ENCODE assay signal across 17 mouse cellular contexts in the genomic region with DNA sequence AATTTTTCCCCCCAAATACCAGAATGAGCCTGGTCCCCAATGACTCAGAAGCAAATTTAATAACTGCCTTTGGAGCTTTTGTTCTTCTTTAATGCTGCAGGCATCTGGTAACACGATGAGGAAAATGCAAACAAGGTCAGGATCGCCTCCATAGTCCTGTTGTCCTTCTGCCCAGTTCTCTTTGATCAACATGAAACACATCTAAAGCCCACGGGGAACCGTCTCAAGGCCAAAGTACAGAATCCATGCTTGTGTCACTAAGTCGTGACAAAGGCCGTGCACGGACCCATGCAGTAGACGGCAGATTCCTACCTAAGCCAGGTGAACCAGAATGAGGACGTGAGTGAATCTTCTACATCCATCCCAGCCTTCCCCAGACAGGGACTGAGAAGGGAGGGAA.
"Had no signal": no experiment of that assay in that cellular context is flagged by ENCODE, and none has a peak within 500 bp of the region (broad histone marks: within the 10 kb centered on the region; RNA-seq: fewer than 3 reads in every experiment).

No protein-coding gene starts in this region.

- H3K9ac ChIP-seq: lung, embryonic 15.5 days; midbrain, embryonic 13.5 days; midbrain, embryonic 15.5 days; neural tube, embryonic 12.5 days had no signal

- H3K4me3 ChIP-seq: lung, embryonic 15.5 days; megakaryocyte, embryonic 14.5 days; midbrain, embryonic 13.5 days; midbrain, embryonic 15.5 days; neural tube, embryonic 12.5 days had no signal

- H3K27me3 ChIP-seq: lung, embryonic 15.5 days; midbrain, embryonic 13.5 days; midbrain, embryonic 15.5 days; neural tube, embryonic 12.5 days had no signal

- H3K36me3 ChIP-seq: lung, embryonic 15.5 days; midbrain, embryonic 13.5 days; midbrain, embryonic 15.5 days; neural tube, embryonic 12.5 days had no signal

- H3K4me1 ChIP-seq: megakaryocyte, embryonic 14.5 days; neural tube, embryonic 12.5 days had no signal

- H3K27ac ChIP-seq: lung, embryonic 15.5 days; macrophage; midbrain, embryonic 13.5 days; midbrain, embryonic 15.5 days; neural tube, embryonic 12.5 days had no signal

- DNase-seq: lung, adult 2 months; lung, postnatal 14 days; lung, postnatal 36 days; retina, postnatal 1 day; right cerebral cortex, adult 18-20 months; right cerebral cortex, postnatal 25 days; right cerebral cortex, postnatal 4 days; spleen, adult 18-20 months; thymus, adult 18-20 months; thymus, postnatal 14 days; thymus, postnatal 36 days had no signal
